Mouse (Mus musculus) testis, adult 2 months (tissue): ENCODE data around the gene Nlrc4.

Source experiments
- CTCF ChIP-seq: fragments of 200-500 bp; IDR thresholded peaks from 2 replicates; pipeline ENCODE4 v1.5.1; 2012; ENCODE audit warnings: low read depth, mild to moderate bottlenecking, inconsistent platforms, low read length, moderate library complexity; ENCODE audit not compliant: control insufficient read depth, insufficient read depth, insufficient replicate concordance
- POLR2A ChIP-seq: fragments of 200-500 bp; IDR thresholded peaks from 2 replicates; pipeline ENCODE4 v1.6.1; 2012; ENCODE audit warnings: low read depth, mild to moderate bottlenecking, inconsistent platforms, low read length, moderate library complexity; ENCODE audit not compliant: control insufficient read depth

GRCm38 (mm10) chr17:74491565-74491964 is 32.6 kb upstream of the Nlrc4 start:
- no peak for TF ChIP-seq CTCF
- no peak for TF ChIP-seq POLR2A
